Mouse (Mus musculus): ENCODE measurements around the gene Fut11. TPM values are rescaled to one million over a fixed set of nuclear protein-coding genes. Genes with fewer than 3 reads are reported as not detected.
A peak's percentile ranks its signal among the peaks of the same experiment; 100 is the strongest.

Gene Fut11
- 1 to 10 TPM; 1.9 to 3.3 TPM for total RNA-seq (2021)
- long read RNA-seq, experiment 1, full-length matches to known transcripts, result 3 of 3 reads
- long read RNA-seq, experiment 1, partial matches to known transcripts, result 0 of 3 reads
- long read RNA-seq, experiment 1, other reads (novel, unspliced or antisense), result 0 of 3 reads
- long read RNA-seq, experiment 2, full-length matches to known transcripts, result 4 of 4 reads
- long read RNA-seq, experiment 2, partial matches to known transcripts, result 0 of 4 reads
- long read RNA-seq, experiment 2, other reads (novel, unspliced or antisense), result 0 of 4 reads

- intact Hi-C loops (cut with DNase I), result no loop called here
These were observed at the start of gene Fut11 for GRCm38 (mm10) chr14:20694884-20695760. TSS of gene Fut11 (plus strand) at chr14:20694968.

GRCm38 (mm10) chr14:20645547-20645946 is 49.2 kb upstream of the Fut11 start:
- intact Hi-C loops (cut with DNase I), result no loop called here
- no peak overlapping the region for H3K4me3 ChIP-seq
- DNase-seq, result peak; percentile 31
- TF ChIP-seq CTCF (IDR thresholded peaks at IDR 0.05), result peak; percentile 42
- H3K27ac ChIP-seq, result no peak overlapping the region; the same call in 1 of the 2 replicates

More at GRCm38 (mm10) chr14:20694884-20695760, at the start of gene Fut11:
- TF ChIP-seq CTCF (IDR thresholded peaks at IDR 0.05), result no peak
- peak; percentile 91 for DNase-seq
- peak within 1 kb of the TSS; percentile 89 for H3K4me3 ChIP-seq
- H3K27ac ChIP-seq, result peak within 1 kb of the TSS; percentile 95

DNA sequence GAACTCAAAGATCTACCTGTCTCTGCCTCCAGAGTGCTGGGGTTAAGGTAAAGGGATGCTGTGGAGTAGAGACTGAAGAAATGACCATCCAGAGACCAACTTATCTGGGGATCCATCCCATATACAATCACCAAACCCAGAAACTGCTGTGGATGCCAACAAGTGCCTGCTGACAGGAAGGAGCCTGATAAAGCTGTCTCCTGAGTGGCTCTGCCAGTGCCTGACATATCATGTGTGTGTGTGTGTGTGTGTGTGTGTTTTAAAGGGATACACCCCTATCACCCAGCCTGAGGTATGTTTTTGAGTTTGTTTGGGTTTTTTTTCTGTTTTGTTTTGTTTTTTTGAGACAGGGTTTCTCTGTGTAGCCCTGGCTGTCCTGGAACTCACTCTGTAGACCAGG is 48.4 kb upstream of the Fut11 start:
- H3K4me3 ChIP-seq, result no peak overlapping the region
- TF ChIP-seq CTCF (IDR thresholded peaks at IDR 0.05), result no peak
- peak overlapping the region; percentile 24; the same call in 1 of the 2 replicates for H3K27ac ChIP-seq
- intact Hi-C loops (cut with DNase I), result no loop called here
- DNase-seq, result peak; percentile 54

DNA sequence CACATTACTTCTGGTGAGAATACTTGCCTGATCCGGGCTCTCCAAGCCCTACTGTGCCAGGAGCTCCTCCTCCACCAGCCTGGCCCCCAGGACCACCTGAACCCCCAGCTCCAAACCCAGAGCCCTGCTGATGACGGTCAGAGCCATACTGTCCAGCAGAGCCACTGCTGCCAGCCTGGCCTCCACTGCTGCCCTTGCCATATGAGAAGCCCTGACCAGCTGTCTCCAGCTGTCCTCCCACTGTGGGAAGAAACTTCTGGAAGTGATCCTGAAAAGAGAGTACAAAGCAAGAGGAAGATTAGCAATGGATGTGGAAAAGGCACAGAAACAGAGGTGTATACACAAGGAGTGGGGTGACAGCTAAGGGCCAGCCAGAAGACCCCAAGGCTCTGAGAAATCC is 43.8 kb upstream of the Fut11 start:
- Histone ChIP-seq H3K4me3 (peak overlapping the region; percentile 65), H3K27ac (peak overlapping the region; percentile 98)
- intact Hi-C loops (cut with DNase I), result no loop called here
- TF ChIP-seq CTCF (IDR thresholded peaks at IDR 0.05), result no peak
- DNase-seq, result peak; percentile 65

DNA sequence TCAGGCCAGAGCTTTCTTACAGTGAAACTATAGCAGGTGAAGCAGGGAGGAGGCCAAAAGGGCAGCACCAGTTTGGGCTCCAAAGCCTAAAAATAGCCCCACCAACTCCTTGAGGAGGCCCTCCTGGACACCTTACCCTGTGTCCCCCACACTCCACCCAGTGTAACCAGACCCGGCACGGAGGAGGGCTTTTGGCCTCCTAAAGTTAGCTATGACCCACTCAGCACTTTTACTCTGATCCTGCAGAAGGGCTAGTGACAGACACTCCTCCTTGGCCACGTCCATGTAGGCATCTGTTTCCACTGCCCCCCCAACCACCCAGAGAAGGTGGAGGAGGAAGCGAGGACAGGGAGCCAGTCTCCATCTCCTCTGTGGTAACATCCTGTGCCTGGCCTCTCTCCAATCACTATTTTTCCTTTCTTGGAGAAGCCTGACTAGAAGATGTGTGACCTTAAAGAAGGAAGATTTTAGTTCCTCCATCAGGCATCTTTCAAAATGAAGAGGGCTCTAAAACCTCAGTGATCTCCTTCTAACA is 43.0 kb upstream of the Fut11 start:
- peak; percentile 90 for DNase-seq

DNA sequence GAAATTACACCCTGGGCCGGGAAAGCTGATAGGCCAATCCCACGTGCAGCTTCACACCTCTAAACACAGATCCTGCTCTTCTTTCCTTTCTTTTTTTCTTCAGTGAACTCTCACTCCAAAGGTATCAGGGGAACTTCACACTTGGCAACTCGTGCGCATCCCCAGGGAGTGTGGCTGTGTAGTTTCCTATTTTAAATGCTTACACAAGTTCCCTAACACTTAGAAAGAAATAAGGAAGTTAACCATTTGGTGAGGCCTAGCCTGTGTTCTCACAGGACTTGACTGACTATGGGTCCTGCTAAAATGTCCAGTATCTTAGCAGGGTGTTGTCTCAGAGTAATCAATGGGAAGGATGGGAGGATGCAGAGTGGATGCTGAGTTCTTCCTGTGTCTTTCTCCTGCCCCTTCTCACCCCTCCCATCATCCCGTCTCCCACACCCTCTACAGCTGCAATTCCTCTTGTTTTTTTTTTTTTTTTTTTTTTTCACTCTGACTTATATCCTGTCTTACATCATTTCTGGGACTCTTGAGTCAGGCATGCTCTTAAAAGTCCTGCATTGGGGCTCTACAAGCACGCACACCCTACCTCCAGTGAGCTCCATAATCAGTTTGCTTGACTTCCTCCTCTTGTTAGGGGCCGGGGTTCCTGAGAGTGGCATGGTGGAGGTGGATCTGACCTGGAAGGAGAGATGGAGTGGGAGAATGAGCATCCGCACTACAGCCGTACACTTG is 39.9 kb upstream of the Fut11 start:
- no peak for TF ChIP-seq CTCF (IDR thresholded peaks at IDR 0.05)
- H3K4me3 ChIP-seq, result peak overlapping the region; percentile 80
- intact Hi-C loops (cut with DNase I), result loop anchor here (5.0 kb wide), 1 partner anchor 263 kb away; the partner anchor contains the start of gene Mrps16
- DNase-seq, result peak; percentile 56
- peak overlapping the region; percentile 98 for H3K27ac ChIP-seq

More for the DNA sequence above, 43.0 kb upstream of the Fut11 start:
- no peak for TF ChIP-seq CTCF (IDR thresholded peaks at IDR 0.05)
- H3K4me3 ChIP-seq, result peak overlapping the region; percentile 80
- peak overlapping the region; percentile 98 for H3K27ac ChIP-seq
- intact Hi-C loops (cut with DNase I), result no loop called here

GRCm38 (mm10) chr14:20655731-20656130 is 39.0 kb upstream of the Fut11 start:
- peak overlapping the region; percentile 80 for H3K4me3 ChIP-seq
- TF ChIP-seq CTCF (IDR thresholded peaks at IDR 0.05), result no peak
- H3K27ac ChIP-seq, result peak overlapping the region; percentile 98
- peak; percentile 90 for DNase-seq
- intact Hi-C loops (cut with DNase I), result loop anchor here (5.0 kb wide), 1 partner anchor 263 kb away; the partner anchor contains the start of gene Mrps16

DNA sequence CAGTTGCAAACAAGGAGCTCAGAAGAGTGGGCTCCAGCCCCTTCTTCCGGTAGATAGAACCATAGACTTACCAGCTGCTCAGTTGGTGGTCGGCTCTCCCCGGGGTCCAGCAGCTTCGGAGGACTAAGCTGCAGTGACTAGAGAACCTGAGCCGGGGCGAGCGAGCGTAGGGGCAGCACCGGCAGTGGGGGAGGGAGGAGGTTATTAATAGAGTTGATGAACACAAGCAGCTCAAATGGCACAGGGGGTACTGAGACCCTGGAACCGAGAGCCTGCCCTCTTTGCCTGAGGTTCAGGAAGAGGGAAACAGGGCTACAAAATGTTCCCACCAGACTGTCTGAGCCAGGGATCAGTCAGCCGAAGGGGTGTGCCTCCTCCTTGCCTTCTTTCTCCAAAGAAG is 38.4 kb upstream of the Fut11 start, which contains the start of gene Myoz1:
Myoz1 (minus strand) TSS at position 180 of the 400 bp plus-strand sequence.
- intact Hi-C loops (cut with DNase I), result loop anchor here (5.0 kb wide), 1 partner anchor 264 kb away; the partner anchor contains the start of gene Mrps16
- no peak for TF ChIP-seq CTCF (IDR thresholded peaks at IDR 0.05)
- peak; percentile 87 for DNase-seq
- Histone ChIP-seq H3K4me3 (peak within 1 kb of the TSS; percentile 80), H3K27ac (peak within 1 kb of the TSS; percentile 98)

- intact Hi-C loops (cut with DNase I), result loop anchor here (1.0 to 5.0 kb wide), 2 partner anchors 82 to 266 kb away; partner anchors contain the start of gene Mrps16
- Histone ChIP-seq H3K4me3 (no peak overlapping the region), H3K27ac (peak overlapping the region; percentile 94)
- peak; percentile 80 for TF ChIP-seq CTCF (IDR thresholded peaks at IDR 0.05)
- DNase-seq, result no peak
These were observed 36.4 kb upstream of the Fut11 start for GRCm38 (mm10) chr14:20658326-20658725.

DNA sequence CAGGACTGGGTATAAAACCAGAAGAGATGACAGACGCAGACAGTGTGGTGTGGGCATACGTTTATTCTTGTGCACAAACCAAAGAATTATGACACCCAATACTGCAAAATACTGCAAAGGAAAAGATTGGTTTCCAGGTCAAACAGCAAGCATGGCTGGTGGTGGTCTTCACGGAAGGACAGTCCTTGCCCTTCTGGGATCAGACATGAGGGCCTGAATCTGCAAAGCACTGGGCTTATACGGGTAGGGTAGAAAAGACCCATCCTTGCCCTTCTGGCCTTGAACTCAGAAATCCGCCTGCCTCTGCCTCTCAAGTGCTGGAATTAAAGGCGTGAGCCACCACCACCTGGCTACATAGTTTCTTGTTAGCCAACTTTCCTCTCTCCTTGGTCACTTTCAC is 35.9 kb upstream of the Fut11 start:
- intact Hi-C loops (cut with DNase I), result loop anchor here (1.0 to 5.0 kb wide), 2 partner anchors 83 to 267 kb away; partner anchors contain the start of gene Mrps16
- TF ChIP-seq CTCF (IDR thresholded peaks at IDR 0.05), result no peak
- peak overlapping the region; percentile 94 for H3K27ac ChIP-seq
- H3K4me3 ChIP-seq, result no peak overlapping the region
- DNase-seq, result no peak

- no peak for TF ChIP-seq CTCF (IDR thresholded peaks at IDR 0.05)
- H3K27ac ChIP-seq, result peak overlapping the region; percentile 94
- no peak for DNase-seq
These were observed 35.1 kb upstream of the Fut11 start for GRCm38 (mm10) chr14:20659687-20660086.

More at GRCm38 (mm10) chr14:20659687-20660086, 35.1 kb upstream of the Fut11 start:
- no peak overlapping the region for H3K4me3 ChIP-seq
- intact Hi-C loops (cut with DNase I), result loop anchor here (5.0 kb wide), 1 partner anchor 267 kb away; the partner anchor contains the start of gene Mrps16

Measured in gastrocnemius, adult 2 months (tissue).